Mouse (Mus musculus) liver, postnatal 0 days (tissue): Measurements from ENCODE around the gene Jade1. TPM values are rescaled to one million over a fixed set of nuclear protein-coding genes. Genes with fewer than 3 reads are reported as not detected.

Source experiments
- ATAC-seq: fragments of 200-750 bp; cut with Nextera tagmentation; 2 replicates; pipeline ENCODE4 v1.8.0; 2017; ENCODE audit warnings: mild to moderate bottlenecking, moderate library complexity
- DNase-seq: peaks from one replicate; pipeline ENCODE4 v3.0.0-alpha.2; 2016
- H3K27ac ChIP-seq: fragments of 300-500 bp; sonication (generic); 2 replicates; pipeline ENCODE4 v1.5.1; 2014; ENCODE audit warnings: antibody characterized with exemption, moderate library complexity, mild to moderate bottlenecking, low read depth
- H3K27me3 ChIP-seq: fragments of 300-500 bp; sonication (generic); 2 replicates; pipeline ENCODE4 v1.6.1; 2014; ENCODE audit warnings: low read length, control low read depth, mixed read lengths; ENCODE audit not compliant: insufficient read depth
- H3K36me3 ChIP-seq: fragments of 300-500 bp; sonication (generic); replicated peaks from 2 replicates; pipeline ENCODE4 v1.6.1; 2014; ENCODE audit warnings: mild to moderate bottlenecking, control low read depth, low read length, moderate library complexity, mixed read lengths; ENCODE audit not compliant: insufficient read depth
- H3K4me1 ChIP-seq: fragments of 300-500 bp; sonication (generic); 2 replicates; pipeline ENCODE4 v1.6.1; 2014; ENCODE audit warnings: antibody characterized with exemption, mild to moderate bottlenecking, control low read depth; ENCODE audit not compliant: insufficient read depth
- H3K4me2 ChIP-seq: fragments of 300-500 bp; sonication (generic); 2 replicates; pipeline ENCODE4 v1.6.1; 2014; ENCODE audit warnings: low read depth, mild to moderate bottlenecking, low read length, moderate library complexity, mixed read lengths
- H3K4me3 ChIP-seq: fragments of 300-500 bp; sonication (generic); 2 replicates; pipeline ENCODE4 v1.5.1; 2014; ENCODE audit warnings: low read depth, low read length
- H3K9ac ChIP-seq: fragments of 300-500 bp; sonication (generic); replicated peaks from 2 replicates; pipeline ENCODE4 v1.6.1; 2014; ENCODE audit warnings: mild to moderate bottlenecking, moderate library complexity
- H3K9me3 ChIP-seq: fragments of 300-500 bp; sonication (generic); 2 replicates; pipeline ENCODE4 v1.6.1; 2016; ENCODE audit warnings: mild to moderate bottlenecking, control low read depth, low read length, mixed read lengths
- CTCF ChIP-seq: sonication (generic); IDR thresholded peaks from 2 replicates; pipeline ENCODE4 v1.5.1; 2016; ENCODE audit warnings: antibody characterized with exemption, low read depth
- EP300 ChIP-seq: IDR thresholded peaks from 2 replicates; pipeline ENCODE4 v1.6.1; 2016; ENCODE audit warnings: antibody characterized with exemption, low read depth, mild to moderate bottlenecking
- WGBS: fragments of 180-500 bp; shearing (Covaris S2); extraction: QIAGEN DNeasy Blood & Tissue Kit; methylation state at CpG from one replicate; pipeline ENCODE4 v1.1.7; 2014; ENCODE audit not compliant: insufficient replicate concordance; 5-methylcytosine and 5-hydroxymethylcytosine counted together
- polyA plus RNA-seq: library from polyadenylated mRNA; unstranded; fragments of >200 nt; fragmentation: Nextera tagmentation; extraction: Ambion mirVana; gene quantifications from 2 replicates; pipeline ENCODE4 v1.2.1, GENCODE M21; 2015

Gene Jade1
- polyA plus RNA-seq, 1 experiment from 2014 or later, result 7.2 TPM

GRCm38 (mm10) chr3:41601226-41602020, 45.9 kb downstream of the Jade1 start:
- H3K36me3 ChIP-seq, result peaks cover 72% of the 10 kb centered on the region
- 82% methylated on average over 9 of the region's 9 CpGs for WGBS
- no peak overlapping the region for H3K27ac ChIP-seq

GRCm38 (mm10) chr3:41602933-41603332, 47.4 kb downstream of the Jade1 start:
- ATAC-seq (no peak), DNase-seq (no peak)
- 71% methylated on average over 10 of the region's 10 CpGs for WGBS
- H3K27ac ChIP-seq, result no peak overlapping the region
- no peak overlapping the region for H3K4me2 ChIP-seq
- no peak for TF ChIP-seq CTCF
- no peak for TF ChIP-seq EP300
- peaks cover 4% of the 10 kb centered on the region; the same call in 1 of the 2 replicates for H3K4me1 ChIP-seq
- no peak overlapping the region for H3K9ac ChIP-seq
- no peaks in the 10 kb centered on the region for H3K27me3 ChIP-seq
- H3K4me3 ChIP-seq, result no peak overlapping the region
- peaks cover 66% of the 10 kb centered on the region for H3K36me3 ChIP-seq
- H3K9me3 ChIP-seq, result no peaks in the 10 kb centered on the region

More at GRCm38 (mm10) chr3:41601226-41602020, 45.9 kb downstream of the Jade1 start:
- Histone ChIP-seq H3K27me3 (no peaks in the 10 kb centered on the region), H3K4me1 (peaks cover 4% of the 10 kb centered on the region; the same call in 1 of the 2 replicates), H3K9ac (no peak overlapping the region), H3K9me3 (no peaks in the 10 kb centered on the region), H3K4me3 (no peak overlapping the region), H3K4me2 (no peak overlapping the region)
- no peak for TF ChIP-seq EP300
- TF ChIP-seq CTCF, result no peak
- ATAC-seq (no peak), DNase-seq (no peak)

- DNase-seq, result no peak
- H3K9me3 ChIP-seq, result no peaks in the 10 kb centered on the region
- no peak overlapping the region for H3K4me2 ChIP-seq
- H3K36me3 ChIP-seq, result peaks cover 62% of the 10 kb centered on the region
- H3K4me1 ChIP-seq, result peaks cover 4% of the 10 kb centered on the region; the same call in 1 of the 2 replicates
- H3K4me3 ChIP-seq, result no peak overlapping the region
- WGBS, result 77% methylated on average over 5 of the region's 5 CpGs
- ATAC-seq, result no peak
- no peak overlapping the region for H3K27ac ChIP-seq
- H3K27me3 ChIP-seq, result no peaks in the 10 kb centered on the region
- TF ChIP-seq CTCF (no peak), EP300 (no peak)
- no peak overlapping the region for H3K9ac ChIP-seq
Observed at GRCm38 (mm10) chr3:41603470-41604019, 48.0 kb downstream of the Jade1 start.

GRCm38 (mm10) chr3:41604629-41605321, 49.2 kb downstream of the Jade1 start:
- Histone ChIP-seq H3K4me1 (peaks cover 4% of the 10 kb centered on the region; the same call in 1 of the 2 replicates), H3K9ac (no peak overlapping the region), H3K4me2 (no peak overlapping the region), H3K4me3 (no peak overlapping the region), H3K9me3 (no peaks in the 10 kb centered on the region), H3K36me3 (peaks cover 59% of the 10 kb centered on the region), H3K27me3 (no peaks in the 10 kb centered on the region), H3K27ac (no peak overlapping the region)
- TF ChIP-seq CTCF (no peak), EP300 (no peak)
- 53% methylated on average over 12 of the region's 12 CpGs for WGBS
- DNase-seq (no peak), ATAC-seq (peak; percentile 75)

- Histone ChIP-seq H3K9me3 (no peaks in the 10 kb centered on the region), H3K4me1 (peaks cover 4% of the 10 kb centered on the region; the same call in 1 of the 2 replicates), H3K27ac (no peak overlapping the region), H3K9ac (no peak overlapping the region), H3K4me3 (no peak overlapping the region), H3K27me3 (no peaks in the 10 kb centered on the region), H3K4me2 (no peak overlapping the region), H3K36me3 (peaks cover 62% of the 10 kb centered on the region)
- 85% methylated on average over 13 of the region's 13 CpGs for WGBS
- DNase-seq (no peak), ATAC-seq (no peak)
- no peak for TF ChIP-seq EP300
- no peak for TF ChIP-seq CTCF
Observed at GRCm38 (mm10) chr3:41605601-41606329, 50.2 kb downstream of the Jade1 start.

GRCm38 (mm10) chr3:41606330-41606664, 50.8 kb downstream of the Jade1 start:
- Histone ChIP-seq H3K4me1 (peaks cover 4% of the 10 kb centered on the region; the same call in 1 of the 2 replicates), H3K9ac (no peak overlapping the region), H3K27ac (no peak overlapping the region), H3K27me3 (no peaks in the 10 kb centered on the region), H3K4me2 (no peak overlapping the region), H3K9me3 (no peaks in the 10 kb centered on the region), H3K36me3 (peaks cover 64% of the 10 kb centered on the region), H3K4me3 (no peak overlapping the region)
- WGBS, result 76% methylated on average over 4 of the region's 4 CpGs
- ATAC-seq (no peak), DNase-seq (no peak)
- TF ChIP-seq EP300 (no peak), CTCF (peak; percentile 40; the same call in 1 of the 2 replicates)
